Mouse (Mus musculus): ENCODE measurements around the gene Rfx3. TPM values are rescaled to one million over a fixed set of nuclear protein-coding genes. Genes with fewer than 3 reads are reported as not detected.

The Rfx3 gene
- total RNA-seq, 2 experiments from 2014 or later, result 76.3 to 82.1 TPM

DNA sequence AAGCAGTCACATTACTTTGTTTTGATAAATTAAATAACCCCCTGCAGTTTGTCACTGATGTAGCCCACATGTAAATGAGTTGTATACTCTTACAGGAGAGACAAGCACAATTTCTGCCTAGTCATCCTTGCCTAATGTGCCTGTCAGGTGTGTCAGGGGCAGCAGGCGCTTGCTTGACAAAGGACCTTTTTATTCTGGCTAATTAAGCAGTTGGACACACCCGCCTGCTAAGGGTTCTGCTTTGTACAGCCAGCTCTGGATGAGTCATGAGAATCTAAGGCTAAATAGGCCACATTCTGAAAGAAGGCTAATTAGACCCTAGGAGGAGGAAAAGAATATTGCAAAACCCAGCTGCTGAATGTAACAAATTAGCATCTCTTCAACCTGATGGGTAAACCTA, 106.3 kb downstream of the Rfx3 start:
- intact Hi-C loops (cut with DNase I), result no loop called here
- no peak for TF ChIP-seq CTCF (IDR thresholded peaks at IDR 0.05)
- DNase-seq (ENCODE audit: extremely low spot score in 1 of 2, low spot score in 2 of 2), result peak in 1 of 2 experiments; percentile 44
- Histone ChIP-seq H3K27ac (peak overlapping the region; percentile 60), H3K4me3 (no peak overlapping the region)

DNA sequence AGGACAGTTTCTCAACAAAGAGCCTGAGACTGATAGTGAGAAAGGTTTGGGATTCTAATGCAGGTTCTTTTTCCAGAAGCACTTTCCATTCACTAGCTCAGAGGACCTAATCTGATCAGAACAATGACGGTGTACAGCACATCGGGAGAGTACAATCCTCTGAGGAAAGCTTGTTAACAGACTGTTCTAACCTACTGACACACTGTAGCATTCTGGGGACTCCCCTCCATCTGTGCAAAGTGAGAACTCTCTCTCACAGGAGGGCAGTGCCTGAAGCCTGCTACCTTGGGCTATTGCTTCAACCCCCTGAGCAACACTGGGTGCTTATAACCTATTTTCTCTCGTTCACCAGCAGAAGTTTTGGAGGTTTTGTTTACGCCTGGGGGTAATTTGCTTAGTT, 106.8 kb downstream of the Rfx3 start:
- intact Hi-C loops (cut with DNase I), result no loop called here
- H3K4me3 ChIP-seq, result no peak overlapping the region
- DNase-seq (ENCODE audit: extremely low spot score in 1 of 2, low spot score in 2 of 2), result no peak
- peak overlapping the region; percentile 54 for H3K27ac ChIP-seq
- TF ChIP-seq CTCF (IDR thresholded peaks at IDR 0.05), result no peak

DNA sequence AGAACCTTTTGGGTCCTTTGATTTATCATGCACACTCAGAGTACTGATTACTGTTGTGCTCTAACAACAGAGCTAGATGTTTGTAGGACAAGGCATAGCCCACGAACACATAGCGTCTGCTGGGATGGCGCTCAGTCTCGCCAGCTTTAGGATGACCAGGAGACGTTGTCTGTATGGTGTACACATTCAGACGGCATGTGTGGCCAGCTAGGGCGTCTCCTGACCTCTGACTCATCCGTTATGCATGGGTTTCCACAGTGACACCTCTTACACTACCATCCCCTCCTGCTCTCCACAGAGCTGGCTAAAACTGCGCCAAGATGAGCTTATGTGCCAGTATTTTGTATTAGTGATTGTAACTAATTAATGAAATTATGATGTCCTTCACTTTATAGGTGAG, 108.4 kb downstream of the Rfx3 start:
- TF ChIP-seq CTCF (IDR thresholded peaks at IDR 0.05), result no peak
- intact Hi-C loops (cut with DNase I), result no loop called here
- no peak for DNase-seq (ENCODE audit: extremely low spot score in 1 of 2, low spot score in 2 of 2)
- Histone ChIP-seq H3K27ac (no peak overlapping the region), H3K4me3 (no peak overlapping the region)

DNA sequence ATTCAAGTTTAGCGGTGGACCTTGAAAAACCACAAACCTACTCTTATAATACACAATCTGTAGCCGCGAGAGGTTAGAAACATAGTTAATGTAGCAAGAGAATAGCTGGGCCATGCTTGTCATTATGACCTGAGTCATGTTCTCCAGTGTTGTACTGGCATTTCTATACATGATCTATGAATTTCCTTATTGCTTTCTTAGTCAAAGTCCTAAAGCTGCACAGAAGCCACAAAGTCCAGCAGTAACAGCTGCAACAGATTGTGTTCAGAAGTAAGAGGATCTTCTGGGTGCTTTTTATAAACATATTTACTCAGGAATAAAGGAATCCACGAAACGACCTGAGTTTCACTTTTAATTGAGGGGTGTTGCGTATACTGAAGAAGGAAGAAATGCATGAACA, 109.3 kb downstream of the Rfx3 start:
- no peak overlapping the region for H3K27ac ChIP-seq
- no peak overlapping the region for H3K4me3 ChIP-seq
- intact Hi-C loops (cut with DNase I), result no loop called here
- TF ChIP-seq CTCF (IDR thresholded peaks at IDR 0.05), result no peak
- DNase-seq (ENCODE audit: extremely low spot score in 1 of 2, low spot score in 2 of 2), result no peak

DNA sequence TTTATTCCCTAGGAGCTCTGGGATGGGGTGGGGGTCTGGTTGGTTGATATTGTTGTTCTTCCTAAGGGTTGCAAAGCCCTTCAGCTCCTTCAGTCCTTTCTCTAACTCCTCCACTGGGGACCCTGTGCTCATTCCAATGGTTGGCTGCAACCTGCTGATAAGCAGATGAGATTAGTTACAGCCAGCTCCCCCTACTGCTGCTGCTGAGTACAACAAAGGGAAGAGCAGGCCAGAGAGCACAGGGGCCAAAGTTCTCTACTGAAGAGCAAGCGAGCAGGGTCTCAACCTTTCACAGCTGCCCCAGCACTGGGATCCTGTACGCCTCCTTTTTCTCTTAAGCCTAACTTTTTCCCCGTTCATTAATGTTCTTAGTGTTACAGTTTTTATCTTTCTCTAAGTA, 126.4 kb downstream of the Rfx3 start:
- Histone ChIP-seq H3K4me3 (no peak overlapping the region), H3K27ac (no peak overlapping the region)
- DNase-seq (ENCODE audit: extremely low spot score in 1 of 2, low spot score in 2 of 2), result no peak
- no peak for TF ChIP-seq CTCF (IDR thresholded peaks at IDR 0.05)
- intact Hi-C loops (cut with DNase I), result no loop called here

DNA sequence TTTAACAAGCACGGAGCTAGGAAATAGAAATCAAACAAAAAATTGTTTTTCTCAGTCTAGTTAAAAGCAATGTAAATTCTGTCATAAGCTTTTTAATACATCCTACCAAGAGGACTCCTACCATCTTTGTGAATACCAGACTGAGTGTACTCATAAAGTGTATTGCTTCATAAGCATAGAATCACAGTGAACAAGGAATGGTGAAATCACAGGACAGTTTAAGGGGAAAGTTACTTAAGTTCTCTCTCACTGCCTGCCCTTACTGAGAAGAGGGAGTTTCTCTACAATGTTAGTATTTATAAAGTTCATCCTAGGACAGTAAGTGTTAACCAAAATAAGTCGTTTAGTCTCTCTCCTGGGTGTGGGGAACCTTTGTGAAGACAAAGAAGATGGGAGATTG, 133.5 kb downstream of the Rfx3 start:
- Histone ChIP-seq H3K27ac (no peak overlapping the region), H3K4me3 (no peak overlapping the region)
- intact Hi-C loops (cut with DNase I), result no loop called here
- no peak for DNase-seq (ENCODE audit: extremely low spot score in 1 of 2, low spot score in 2 of 2)
- TF ChIP-seq CTCF (IDR thresholded peaks at IDR 0.05), result no peak

DNA sequence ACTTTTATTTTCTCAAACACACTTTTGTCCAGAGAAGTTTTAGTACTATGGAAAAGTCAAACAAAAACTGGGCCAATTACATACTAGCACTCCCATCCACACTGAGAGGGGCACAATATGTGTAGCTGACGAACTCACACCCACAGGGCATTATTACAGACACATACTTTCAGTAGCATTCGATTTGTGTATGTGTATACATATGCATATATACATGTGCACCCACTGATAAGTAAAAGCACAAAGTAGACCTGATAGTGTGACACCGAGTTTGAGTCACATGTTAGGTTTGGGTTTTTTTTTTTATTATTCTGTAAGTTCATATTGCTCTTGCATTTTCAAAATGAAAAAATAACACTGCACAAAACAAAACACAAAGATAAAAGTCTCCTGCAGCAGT, 140.2 kb downstream of the Rfx3 start:
- H3K4me3 ChIP-seq, result no peak overlapping the region
- H3K27ac ChIP-seq, result no peak overlapping the region
- no peak for TF ChIP-seq CTCF (IDR thresholded peaks at IDR 0.05)
- intact Hi-C loops (cut with DNase I), result no loop called here
- DNase-seq (ENCODE audit: extremely low spot score in 1 of 2, low spot score in 2 of 2), result no peak

DNA sequence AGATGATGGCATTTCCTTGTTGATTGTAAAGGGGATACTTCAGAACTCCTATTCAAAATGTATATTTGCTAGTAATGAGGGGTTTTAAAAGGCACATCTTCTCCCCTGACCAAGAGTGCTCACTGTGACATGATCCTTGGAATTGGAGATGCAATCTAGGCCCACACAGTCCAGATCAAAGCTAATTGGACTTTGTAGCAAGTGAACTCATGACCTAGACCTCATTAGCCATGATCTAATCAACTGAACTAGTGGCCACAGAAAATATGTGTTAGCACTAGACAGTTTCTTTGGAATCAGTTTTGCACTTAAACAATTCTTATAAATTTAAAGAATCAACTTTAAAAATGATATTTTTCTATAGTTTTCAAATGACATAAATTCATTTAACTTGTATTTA, 151.3 kb downstream of the Rfx3 start:
- H3K4me3 ChIP-seq, result no peak overlapping the region
- intact Hi-C loops (cut with DNase I), result no loop called here
- no peak for DNase-seq (ENCODE audit: extremely low spot score in 1 of 2, low spot score in 2 of 2)
- H3K27ac ChIP-seq, result no peak overlapping the region
- TF ChIP-seq CTCF (IDR thresholded peaks at IDR 0.05), result no peak

DNA sequence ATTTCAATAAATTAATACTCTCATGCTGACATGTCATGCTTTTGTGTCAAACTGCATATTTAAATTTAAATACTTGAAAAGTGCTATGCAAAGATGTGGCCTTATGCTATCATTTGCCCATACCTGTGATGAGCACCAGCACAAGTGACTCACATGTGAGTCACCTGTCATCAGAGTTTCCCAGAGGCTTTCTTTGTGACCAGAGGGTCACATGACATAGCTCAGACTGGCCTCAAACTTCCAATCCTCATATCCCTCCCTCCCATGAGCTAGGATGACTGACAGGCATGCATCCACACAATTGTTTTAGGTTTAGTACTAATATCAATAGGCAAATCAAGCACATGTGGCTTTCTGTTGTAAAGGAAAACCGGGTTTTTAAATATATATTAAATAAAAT, 162.0 kb downstream of the Rfx3 start:
- DNase-seq (ENCODE audit: extremely low spot score in 1 of 2, low spot score in 2 of 2), result no peak
- Histone ChIP-seq H3K27ac (no peak overlapping the region), H3K4me3 (no peak overlapping the region)
- TF ChIP-seq CTCF (IDR thresholded peaks at IDR 0.05), result no peak
- intact Hi-C loops (cut with DNase I), result no loop called here

DNA sequence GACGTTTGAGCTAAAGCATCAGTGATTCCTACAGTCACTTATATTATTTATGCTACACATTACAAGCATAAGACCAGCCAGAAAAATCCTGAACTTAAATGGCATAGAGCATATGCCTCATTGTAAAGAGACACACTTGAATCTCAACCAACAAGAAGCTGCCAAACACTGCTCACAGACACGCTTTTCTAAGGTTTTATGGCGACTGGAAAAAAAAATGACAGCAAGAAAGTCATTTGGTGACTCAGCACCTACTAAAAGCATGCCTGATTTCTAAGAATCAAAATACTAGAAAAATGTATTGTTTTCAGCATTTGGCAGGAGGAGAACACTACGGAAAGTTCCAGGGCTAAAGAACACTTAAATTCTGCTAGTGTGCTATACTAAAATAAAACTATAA, 163.9 kb downstream of the Rfx3 start:
- H3K27ac ChIP-seq, result no peak overlapping the region
- intact Hi-C loops (cut with DNase I), result no loop called here
- no peak for TF ChIP-seq CTCF (IDR thresholded peaks at IDR 0.05)
- DNase-seq (ENCODE audit: extremely low spot score in 1 of 2, low spot score in 2 of 2), result no peak
- no peak overlapping the region for H3K4me3 ChIP-seq

DNA sequence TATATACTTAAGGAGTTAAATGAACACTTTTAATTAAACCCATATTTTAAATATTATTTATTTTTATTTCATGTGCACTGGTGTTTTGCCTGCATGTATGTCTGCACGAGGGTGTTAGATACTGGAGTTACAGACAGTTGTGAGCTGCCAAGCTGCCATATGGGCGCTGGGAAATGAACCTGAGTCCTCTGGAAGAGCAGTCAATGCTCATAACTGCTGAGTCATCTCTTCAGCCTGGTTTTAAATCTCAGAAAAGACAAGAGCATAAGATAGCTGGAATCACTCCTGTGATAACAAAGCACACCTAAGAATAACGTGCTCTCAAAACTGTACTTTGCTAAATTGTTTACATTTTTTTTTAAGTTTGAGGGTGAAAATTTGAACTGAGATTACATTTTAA, 172.3 kb downstream of the Rfx3 start:
- intact Hi-C loops (cut with DNase I), result no loop called here
- DNase-seq (ENCODE audit: extremely low spot score in 1 of 2, low spot score in 2 of 2), result no peak
- no peak overlapping the region for H3K4me3 ChIP-seq
- no peak overlapping the region for H3K27ac ChIP-seq
- no peak for TF ChIP-seq CTCF (IDR thresholded peaks at IDR 0.05)

DNA sequence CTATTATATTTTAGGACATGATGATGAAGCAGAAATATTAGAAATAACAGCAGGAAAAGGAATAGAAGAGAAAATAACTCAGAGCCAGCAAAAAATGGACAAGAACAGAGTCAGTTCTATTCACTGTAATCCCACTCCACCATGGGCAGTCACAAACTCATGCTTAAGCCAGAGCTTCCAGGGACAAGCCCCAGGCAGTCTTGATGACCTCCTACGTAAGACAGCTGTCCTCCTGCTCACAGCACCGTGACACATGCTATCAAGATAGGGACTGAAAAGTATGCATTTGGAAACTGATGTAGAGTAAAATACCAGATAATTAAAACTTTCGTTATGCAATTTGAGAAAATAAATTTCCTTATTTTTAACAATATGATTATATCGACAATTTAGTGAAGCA, 172.9 kb downstream of the Rfx3 start:
- intact Hi-C loops (cut with DNase I), result no loop called here
- no peak for TF ChIP-seq CTCF (IDR thresholded peaks at IDR 0.05)
- Histone ChIP-seq H3K4me3 (no peak overlapping the region), H3K27ac (no peak overlapping the region)
- DNase-seq (ENCODE audit: extremely low spot score in 1 of 2, low spot score in 2 of 2), result no peak

DNA sequence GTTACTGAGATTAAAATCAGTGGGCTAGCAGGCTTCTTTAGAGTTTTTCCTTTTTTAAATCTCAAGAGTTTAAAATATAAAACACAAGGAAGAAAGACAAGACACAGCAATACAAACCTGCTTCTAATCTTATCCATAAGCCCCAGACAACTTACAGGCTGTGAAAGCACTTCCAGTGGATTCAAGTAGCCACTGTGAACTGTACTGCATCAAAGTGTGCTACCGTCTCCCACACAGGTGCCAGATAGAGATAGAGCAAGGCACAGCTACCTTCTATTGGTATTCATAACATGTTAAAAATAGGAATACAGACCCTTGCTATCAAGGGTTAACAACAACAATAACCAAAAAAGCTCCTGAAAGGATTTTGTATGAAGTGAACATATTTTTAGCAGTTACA, 178.5 kb downstream of the Rfx3 start:
- Histone ChIP-seq H3K27ac (no peak overlapping the region), H3K4me3 (no peak overlapping the region)
- TF ChIP-seq CTCF (IDR thresholded peaks at IDR 0.05), result no peak
- intact Hi-C loops (cut with DNase I), result no loop called here
- no peak for DNase-seq (ENCODE audit: extremely low spot score in 1 of 2, low spot score in 2 of 2)

DNA sequence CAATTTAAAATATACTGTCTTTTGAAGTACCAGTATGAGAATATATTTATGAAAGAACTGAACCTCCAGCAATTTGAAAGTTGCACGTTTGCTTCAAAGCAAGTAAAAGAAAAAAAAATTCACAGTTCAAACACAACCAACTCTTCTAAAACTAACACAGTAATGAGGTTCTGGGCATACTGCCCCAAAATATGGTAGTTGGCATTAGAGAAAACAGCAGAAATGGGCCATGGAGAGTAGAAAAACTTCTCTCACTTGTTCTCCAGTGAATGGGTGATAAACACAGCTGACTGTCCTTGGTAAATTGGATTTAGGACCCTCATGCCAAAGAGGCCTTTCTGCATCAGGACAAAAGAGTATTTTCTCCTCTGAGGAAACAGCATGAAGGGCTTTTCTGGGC, 182.7 kb downstream of the Rfx3 start:
- intact Hi-C loops (cut with DNase I), result no loop called here
- no peak for DNase-seq (ENCODE audit: extremely low spot score in 1 of 2, low spot score in 2 of 2)
- Histone ChIP-seq H3K27ac (no peak overlapping the region), H3K4me3 (no peak overlapping the region)
- TF ChIP-seq CTCF (IDR thresholded peaks at IDR 0.05), result no peak

Data from left cerebral cortex, adult 2 months (tissue).